Mouse (Mus musculus) cerebellum, adult 2 months (tissue): Measurements from ENCODE around the gene Dst.

Experiments
- CTCF ChIP-seq: fragments of 200-500 bp; IDR thresholded peaks from 2 replicates; pipeline ENCODE4 v1.5.1; 2011; ENCODE audit warnings: low read depth, mild to moderate bottlenecking, control low read depth, low read length, moderate library complexity, borderline replicate concordance; ENCODE audit not compliant: insufficient read depth
- POLR2A ChIP-seq: fragments of 200-500 bp; IDR thresholded peaks from 2 replicates; pipeline ENCODE4 v1.6.1; 2011; ENCODE audit warnings: low read length, control low read depth, borderline replicate concordance; ENCODE audit not compliant: insufficient read depth

GRCm38 (mm10) chr1:34076701-34077421, 168.8 kb downstream of the Dst start:
- TF ChIP-seq POLR2A (no peak), CTCF (no peak)
